Mouse (Mus musculus): ENCODE data around the gene Glipr2.

DNA sequence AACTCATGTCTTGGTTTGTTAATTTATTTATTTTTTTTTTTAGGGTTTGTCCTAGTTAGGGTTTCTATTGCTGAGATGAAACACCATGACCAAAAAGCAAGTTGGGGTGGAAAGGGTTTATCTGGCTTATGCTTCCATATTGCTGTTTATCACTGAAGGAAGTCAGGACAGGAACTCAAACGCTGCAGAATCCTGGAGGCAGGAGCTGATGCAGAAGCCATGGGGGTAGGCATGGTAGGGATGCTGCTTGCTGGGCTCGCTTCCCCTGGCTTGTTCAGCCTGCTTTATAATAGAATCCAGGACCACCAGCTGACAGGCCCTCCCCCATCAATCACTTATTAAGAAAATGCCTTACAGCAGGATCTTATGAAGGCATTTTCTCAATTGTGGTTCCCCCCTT lies 53.7 kb downstream of the Glipr2 start:
- TF ChIP-seq CTCF (IDR thresholded peaks at IDR 0.05; ENCODE audit: extremely low read depth, insufficient read depth, insufficient read length, insufficient replicate concordance) = no peak
- no peak for TF ChIP-seq POLR2A (IDR thresholded peaks at IDR 0.05; ENCODE audit: low read depth, low read length)
